Mouse (Mus musculus): ENCODE results near the gene Plagl1.

DNA sequence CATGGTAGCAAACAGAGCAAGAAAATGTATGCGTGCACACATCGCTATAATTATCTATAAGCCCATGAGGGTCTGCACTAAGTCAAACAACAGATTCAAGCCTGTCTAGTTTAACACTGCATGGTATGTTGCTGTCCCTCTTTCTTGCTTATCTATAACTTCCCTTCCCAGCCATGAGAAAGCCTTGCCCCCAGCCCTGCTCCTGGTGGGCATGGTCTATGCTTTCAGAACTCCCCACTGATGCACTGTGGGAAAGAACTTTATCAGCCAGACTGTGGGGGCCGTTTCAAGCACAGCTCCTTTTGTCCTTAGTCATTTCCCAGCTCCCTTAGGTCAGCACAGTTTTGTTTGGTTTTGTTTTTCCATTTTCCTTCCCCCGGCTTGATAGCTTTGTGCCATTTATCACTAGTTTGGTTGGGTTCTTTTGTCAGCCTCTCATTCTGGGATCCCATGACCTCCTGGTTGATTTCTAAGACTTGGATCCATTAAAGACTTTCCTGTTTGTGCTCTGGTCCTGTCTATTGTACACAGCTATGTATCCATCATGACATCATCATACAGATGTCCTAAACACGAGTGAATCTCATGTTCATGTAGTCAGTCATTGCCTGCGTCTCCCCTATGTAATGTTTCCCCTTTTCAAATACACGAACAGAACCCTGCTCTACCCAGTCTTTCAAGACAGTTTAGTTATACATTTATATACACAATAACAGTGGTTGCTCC, 16.7 kb downstream of the Plagl1 start:
- TF ChIP-seq CTCF (IDR thresholded peaks at IDR 0.05; ENCODE audit: low read depth, low read length) (no peak), GATA2 (IDR thresholded peaks at IDR 0.05; ENCODE audit: borderline replicate concordance, low read depth, low read length) (no peak), GATA1 (IDR thresholded peaks at IDR 0.05; ENCODE audit: borderline replicate concordance, low read length) (no peak), TAL1 (conservative IDR thresholded peaks at IDR 0.05; ENCODE audit: low read depth, low read length) (no peak)

Measured in G1E (cell line).